Mouse (Mus musculus) retina, postnatal 7 days (tissue): Measurements from ENCODE around the gene Hist1h4n.
"Not testable (repeated sequence)": the region's sequence is repeated elsewhere in the genome, so short reads cannot be mapped to it uniquely, and the experiment has no call there.

ENCODE experiments used
- DNase-seq: peaks from one replicate; pipeline ENCODE4 v3.0.0-alpha.2; 2012; ENCODE audit warnings: low read depth, low spot score

Hist1h4n gene

DNA sequence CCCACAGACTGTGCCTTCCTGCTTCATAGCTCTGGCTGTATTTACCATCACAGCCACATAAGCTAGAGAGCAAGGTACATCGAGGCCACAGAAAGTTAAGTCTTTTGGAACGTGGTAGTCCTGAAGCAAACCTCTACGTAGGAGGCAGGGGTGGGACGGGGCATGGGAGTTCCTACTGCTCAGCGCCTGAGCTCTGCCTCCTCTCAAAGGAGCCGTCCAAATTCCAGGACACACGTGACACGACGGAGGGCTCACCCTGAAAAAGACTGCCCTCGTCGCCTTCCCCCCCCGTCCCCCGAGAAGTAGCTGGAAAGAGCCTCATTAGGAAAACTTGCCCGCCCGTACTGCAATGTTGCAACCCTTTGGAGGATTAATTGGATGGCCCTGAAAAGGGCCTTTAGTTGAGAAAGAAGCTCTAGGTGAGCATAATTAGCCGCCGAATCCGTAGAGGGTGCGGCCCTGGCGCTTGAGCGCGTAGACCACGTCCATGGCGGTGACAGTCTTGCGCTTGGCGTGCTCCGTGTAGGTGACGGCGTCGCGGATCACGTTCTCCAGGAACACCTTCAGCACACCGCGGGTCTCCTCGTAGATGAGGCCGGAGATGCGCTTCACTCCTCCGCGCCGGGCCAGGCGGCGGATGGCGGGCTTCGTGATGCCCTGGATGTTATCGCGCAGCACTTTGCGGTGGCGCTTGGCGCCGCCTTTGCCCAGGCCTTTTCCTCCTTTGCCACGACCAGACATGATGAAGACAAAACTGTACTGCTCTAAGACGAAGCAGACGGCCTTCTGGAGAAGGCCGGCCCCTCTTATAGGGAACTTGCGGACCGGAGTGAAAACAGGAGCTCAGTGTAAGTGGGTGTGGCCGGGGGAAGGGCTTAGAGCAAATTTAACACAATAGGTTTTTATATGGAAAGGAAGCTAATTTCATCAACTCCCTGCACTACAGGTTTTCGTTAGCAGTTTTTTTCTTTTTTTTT is at the start of gene Hist1h4n:
TSS of gene Hist1h4n (minus strand) at position 779 of the 977 bp plus-strand sequence.
- not testable (repeated sequence) for DNase-seq

DNA sequence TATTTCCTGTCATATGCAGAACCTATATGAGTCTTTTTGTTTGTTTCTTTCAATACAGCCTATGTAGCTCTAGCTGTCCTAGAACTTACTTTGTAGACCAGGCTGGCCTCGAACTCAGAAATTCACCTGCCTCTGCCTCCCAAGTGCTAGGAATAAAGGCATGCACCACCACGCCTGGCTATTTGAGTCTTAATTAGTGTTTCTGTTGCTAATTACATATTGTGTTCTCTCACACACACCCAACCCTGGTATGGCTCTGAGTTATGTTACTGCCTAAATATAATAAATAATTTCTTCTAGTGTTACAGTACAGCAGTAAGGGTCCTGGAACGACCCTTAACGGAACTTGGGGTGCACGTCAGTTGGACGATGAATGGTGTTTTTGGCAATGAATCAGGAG is 48.7 kb upstream of the Hist1h4n start:
- no peak for DNase-seq

DNA sequence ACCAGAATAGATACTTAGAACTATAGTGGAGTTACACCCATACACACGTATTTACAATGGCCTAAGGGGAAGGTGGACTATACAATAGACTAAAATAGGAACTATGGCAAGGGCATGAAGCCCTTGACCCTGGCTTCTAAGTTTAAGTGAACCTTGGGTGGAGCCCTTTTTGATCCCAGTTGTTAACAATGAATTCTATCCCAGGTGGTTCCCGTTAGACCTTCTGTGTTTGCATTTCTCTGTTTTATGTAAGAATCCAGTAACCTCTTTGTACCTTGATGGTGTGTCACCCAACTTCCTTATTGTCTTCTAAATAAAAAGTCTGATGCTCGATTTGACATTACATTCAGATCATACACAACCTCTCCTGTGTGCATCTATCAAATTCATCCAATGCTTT is 33.5 kb upstream of the Hist1h4n start:
- DNase-seq: not testable (repeated sequence)

DNA sequence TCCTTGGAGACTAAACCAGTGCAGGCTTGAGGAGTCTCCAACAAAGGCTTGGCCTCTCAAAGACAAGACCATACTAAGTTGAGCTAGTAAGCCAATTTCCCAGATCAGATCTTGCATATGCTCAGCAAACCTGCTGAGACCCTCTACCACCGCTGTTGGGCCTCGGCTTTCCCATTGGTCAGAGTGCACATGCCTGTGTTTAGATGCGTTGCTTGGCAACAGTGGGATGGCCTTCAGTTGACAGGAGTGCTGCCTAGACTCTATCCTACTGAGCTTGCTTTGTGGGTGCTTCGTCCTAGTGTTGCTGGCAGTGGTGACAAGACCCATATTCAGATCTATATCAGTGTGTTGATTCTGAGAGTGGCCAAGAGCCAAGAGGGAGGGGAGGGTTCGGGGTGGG is 29.6 kb upstream of the Hist1h4n start:
- no peak for DNase-seq

DNA sequence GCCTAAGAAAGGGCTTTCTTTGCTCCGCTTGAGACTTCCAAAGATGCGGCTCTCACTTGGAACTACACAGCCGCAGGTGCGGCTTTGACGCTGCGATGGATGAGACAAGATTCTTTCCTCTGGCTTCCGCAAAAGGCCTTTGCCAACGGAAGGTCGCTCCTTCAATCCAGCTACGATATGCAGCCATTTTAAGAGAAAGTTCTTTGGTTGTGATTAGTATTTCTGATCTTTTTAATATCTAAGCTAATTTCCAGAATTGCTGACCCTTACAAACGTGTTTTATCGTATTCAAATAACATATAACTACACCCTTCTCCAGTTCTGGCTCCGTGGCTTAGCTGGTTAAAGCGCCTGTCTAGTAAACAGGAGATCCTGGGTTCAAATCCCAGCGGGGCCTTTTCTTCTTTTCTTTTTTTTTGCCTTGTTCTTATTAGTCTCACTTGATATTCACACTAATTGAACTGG is 23.7 kb upstream of the Hist1h4n start:
- peak; percentile 14 for DNase-seq

DNA sequence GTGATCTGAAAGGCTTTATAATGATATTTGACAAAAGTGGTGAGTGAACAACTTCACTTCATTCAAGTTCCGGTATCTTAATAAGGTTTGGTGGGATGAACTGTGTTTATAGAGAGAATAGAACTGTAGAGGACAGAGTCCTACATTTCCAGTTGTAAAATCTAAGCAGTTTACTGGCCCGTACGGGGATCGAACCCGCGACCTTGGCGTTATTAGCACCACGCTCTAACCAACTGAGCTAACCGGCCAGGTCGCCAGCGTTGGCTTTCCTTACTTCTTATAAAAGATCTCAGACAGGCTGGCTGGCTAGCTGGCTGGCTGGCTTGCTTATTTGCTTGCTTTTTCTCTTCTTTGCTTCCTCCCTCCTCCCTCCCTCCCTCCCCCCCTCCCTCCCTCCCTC is 23.1 kb upstream of the Hist1h4n start:
- DNase-seq: peak; percentile 17

DNA sequence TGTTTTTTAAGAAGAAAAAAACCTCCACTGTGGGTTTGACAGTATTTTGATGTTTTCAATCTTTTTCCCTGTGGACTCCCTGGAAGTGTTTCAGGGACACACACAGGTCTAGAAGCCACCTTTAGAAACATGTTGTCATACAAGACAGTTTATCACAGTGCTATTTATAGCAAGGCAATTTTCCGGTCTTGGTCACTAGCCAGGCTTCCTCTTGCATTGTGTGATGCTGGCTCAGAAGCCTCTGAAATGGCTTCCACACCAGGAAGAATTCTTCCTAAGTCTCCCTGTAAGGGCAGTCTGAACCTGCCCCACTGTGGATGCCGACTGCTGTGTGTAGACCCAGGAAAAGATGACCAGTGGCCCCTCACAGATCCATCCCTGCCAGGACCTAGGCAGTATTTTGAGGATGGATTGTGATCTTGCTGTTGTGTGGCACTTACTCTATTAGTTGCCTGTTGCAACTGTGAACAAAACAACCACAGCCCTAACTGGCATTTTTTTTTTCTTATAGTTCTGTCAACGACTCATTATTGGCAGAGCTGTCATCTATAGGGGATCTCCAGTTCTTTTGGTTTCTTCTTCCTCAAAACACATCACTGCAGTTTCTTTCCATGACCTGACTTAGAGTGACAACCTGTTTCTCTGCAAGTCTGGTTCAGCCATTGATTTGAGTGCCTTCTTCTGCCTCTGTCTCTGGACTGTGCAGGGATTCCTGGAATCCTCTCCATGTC is 20.4 kb upstream of the Hist1h4n start:
- no peak for DNase-seq

DNA sequence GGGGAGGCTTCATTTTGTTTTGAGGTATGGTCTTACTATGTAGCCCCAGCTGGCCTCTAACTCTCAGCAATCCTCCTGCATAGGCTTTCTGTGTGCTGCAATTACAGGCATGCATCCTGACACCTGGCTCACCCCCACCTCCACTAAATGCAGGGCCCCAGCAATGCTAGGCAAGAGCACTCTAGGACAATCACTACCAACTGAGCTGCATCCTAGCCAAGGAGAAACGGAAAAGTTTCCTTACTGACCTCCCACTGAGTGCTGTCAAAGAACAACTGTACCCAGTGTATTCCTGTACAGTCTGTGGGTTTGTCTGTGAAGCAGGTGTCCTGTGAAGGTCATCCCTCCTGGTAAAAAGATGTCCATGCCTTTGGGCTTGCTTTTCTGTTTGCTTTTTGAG is 18.7 kb upstream of the Hist1h4n start:
- DNase-seq: not testable (repeated sequence)

DNA sequence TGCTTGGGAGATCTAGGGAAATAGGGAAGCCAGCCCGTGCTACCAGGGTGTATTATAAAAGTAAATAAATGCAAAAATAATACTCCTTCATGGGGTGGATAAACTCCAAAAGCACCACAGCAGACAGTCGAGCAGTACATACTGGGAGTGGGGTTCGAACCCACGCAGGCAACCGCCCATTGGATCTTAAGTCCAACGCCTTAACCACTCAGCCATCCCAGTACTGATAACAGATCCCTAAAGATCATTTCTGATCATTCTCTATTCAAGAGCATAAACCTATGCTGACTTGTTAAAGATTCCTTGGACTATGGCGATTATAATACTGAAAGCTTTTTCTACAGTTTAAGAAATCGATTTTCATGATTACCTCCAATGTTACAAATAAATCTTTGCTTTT is 15.9 kb upstream of the Hist1h4n start:
- no peak for DNase-seq

DNA sequence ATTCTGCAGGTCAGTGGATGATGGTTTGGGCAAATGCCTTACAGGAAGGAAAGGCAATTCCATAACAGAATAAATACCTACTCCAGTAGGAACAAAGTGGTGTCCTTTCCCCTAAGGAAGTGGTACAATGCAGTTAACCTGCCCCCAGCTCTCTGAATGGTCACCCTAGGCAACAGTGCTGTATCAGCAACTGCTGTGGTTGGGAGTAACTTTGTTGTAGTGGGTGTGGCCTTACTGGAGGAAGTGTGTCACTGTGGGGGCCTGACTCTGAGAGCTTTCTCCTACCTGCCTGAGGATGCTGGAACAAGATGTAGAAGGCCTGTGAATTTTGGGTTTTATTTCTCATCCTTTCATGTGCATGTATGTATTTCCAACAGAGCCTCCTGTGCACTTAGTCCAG is 14.4 kb upstream of the Hist1h4n start:
- DNase-seq: not testable (repeated sequence)

DNA sequence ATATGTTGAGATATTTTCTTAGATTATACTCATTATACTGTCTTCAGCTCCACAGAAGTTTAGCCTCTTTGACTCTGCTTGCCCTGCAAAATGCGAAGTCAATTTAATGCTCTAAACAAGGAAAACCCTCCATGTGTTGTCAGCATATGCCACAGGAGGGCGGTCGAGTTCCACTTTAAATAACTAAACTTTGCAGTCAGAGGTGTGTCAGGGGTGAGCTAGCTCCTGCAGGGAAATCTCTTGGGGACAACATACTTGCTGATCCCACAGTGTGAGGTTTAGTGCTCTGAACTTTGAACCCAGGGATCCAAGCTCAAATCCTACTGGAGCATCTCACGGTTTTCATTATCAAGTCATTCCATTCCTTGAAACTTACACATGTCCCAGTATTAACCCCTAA is 8.5 kb upstream of the Hist1h4n start:
- not testable (repeated sequence) for DNase-seq

DNA sequence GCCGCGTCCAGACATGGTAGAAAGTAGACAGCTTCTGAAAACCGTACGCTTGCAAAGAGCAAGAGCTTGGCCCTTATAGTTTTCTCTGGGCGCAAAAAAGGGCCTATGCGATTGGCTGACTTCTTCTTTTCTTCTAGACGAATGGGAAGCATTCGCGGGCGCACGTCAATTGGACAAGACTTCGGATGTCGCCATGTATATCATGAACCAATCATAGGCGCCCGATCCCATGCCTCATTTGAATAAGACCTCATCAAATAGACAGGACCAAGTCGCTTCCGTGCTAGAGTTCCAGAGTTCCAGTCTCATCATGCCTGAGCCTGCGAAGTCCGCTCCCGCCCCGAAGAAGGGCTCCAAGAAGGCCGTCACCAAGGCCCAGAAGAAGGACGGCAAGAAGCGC is 1.5 kb upstream of the Hist1h4n start, which contains the start of the genes Hist1h2ap and Hist1h2br:
TSS of gene Hist1h2ap (minus strand) at position 47 of the 400 bp plus-strand sequence.
TSS of gene Hist1h2br (plus strand) at position 283 of the 400 bp plus-strand sequence.
- DNase-seq: not testable (repeated sequence)

DNA sequence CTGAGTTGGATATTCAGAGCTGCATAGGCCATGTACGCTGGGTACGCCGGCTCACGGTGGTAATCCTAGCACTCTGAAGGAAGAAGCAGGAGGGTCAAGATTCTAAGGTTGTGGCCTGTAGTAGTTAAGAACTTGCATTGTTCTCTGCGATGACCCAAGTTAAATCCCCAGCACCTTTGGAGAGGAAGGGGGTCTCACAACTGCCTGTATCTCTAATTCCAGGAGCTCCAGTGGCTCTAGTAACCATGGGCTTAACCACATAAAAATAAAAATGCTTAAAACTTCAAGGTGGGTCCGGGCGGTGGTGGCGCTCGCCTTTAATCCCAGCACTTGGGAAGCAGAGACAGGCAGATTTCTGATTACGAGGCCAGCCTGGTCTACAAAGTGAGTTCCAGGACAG is 1.7 kb downstream of the Hist1h4n start:
- DNase-seq: no peak

DNA sequence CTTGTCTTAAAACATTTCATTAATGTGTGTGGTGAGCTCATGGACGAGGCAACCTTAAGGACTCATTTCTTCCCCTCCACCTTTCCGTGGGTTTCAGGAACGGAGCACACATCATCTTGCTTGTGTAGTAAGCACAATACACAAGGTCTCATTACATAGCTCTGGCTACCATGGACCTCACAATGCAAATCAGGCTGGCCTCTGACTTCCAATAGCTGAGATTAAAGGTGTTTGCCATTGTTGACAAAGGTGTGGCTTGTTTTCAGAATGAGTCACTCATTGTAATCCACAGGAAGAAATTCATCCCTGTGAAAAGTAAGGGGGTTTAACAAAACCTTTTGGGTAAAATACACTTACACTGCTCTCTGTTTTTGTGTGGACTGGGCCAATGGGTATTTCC is 3.5 kb downstream of the Hist1h4n start:
- no peak for DNase-seq

DNA sequence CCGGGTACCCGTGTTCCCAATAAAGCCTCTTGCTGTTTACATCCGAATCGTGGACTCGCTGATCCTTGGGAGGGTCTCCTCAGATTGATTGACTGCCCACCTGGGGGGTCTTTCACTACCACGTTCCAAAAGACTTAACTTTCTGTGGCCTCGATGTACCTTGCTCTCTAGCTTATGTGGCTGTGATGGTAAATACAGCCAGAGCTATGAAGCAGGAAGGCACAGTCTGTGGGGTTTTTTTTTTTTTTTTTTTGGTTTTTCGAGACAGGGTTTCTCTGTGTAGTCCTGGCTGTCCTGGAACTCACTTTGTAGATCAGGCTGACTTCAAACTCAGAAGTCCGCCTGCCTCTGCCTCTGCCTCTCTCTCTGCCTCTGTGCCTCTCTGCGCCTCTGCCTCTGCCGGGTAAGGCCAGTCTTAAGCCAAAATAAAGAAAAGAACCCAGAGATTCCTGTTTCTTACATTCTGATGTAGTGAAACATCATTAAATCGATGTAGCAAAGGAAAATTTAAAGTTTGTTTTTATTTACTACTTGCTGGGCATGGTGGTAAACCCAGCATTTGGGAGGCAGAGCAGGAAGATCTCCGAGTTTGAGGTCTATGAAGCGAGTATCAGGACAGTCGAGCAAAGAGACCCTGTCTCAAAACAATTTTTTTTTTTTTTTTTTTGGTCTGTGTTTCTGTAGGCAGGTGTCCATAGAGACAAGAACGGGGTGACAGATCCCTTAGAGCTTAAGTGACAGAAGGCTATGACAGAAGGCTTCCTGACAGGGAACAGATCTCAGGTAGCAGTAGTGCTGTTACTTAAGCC is 11.7 kb downstream of the Hist1h4n start:
- not testable (repeated sequence) for DNase-seq

DNA sequence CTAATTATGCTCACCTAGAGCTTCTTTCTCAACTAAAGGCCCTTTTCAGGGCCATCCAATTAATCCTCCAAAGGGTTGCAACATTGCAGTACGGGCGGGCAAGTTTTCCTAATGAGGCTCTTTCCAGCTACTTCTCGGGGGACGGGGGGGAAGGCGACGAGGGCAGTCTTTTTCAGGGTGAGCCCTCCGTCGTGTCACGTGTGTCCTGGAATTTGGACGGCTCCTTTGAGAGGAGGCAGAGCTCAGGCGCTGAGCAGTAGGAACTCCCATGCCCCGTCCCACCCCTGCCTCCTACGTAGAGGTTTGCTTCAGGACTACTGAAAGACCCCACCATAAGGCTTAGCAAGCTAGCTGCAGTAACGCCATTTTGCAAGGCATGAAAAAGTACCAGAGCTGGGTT is 19.9 kb downstream of the Hist1h4n start:
- DNase-seq: not testable (repeated sequence)

DNA sequence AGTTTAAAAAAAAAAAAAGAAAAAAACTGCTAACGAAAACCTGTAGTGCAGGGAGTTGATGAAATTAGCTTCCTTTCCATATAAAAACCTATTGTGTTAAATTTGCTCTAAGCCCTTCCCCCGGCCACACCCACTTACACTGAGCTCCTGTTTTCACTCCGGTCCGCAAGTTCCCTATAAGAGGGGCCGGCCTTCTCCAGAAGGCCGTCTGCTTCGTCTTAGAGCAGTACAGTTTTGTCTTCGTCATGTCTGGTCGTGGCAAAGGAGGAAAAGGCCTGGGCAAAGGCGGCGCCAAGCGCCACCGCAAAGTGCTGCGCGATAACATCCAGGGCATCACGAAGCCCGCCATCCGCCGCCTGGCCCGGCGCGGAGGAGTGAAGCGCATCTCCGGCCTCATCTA is 20.5 kb downstream of the Hist1h4n start, which contains the start of gene Hist1h4m:
TSS of gene Hist1h4m (plus strand) at position 208 of the 400 bp plus-strand sequence.
- DNase-seq: not testable (repeated sequence)

DNA sequence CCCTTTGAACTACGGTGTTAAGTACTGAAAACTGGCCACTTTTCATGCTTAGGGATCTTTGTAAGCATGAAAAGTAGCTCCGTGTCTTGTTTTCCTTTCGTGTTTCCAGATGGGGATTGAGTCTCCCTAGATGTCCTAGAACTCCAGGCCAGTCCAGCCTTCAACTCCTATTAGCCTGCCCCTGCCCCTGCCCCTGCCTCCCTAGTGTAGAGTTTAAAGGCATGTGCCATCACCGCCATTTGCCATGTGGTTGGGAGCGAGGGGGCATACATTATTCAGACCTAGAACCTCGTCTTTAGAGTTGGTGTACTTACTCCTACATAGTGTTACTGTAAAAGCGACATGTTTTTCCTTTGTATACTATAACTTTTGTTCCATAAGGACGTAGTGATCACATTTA is 20.9 kb downstream of the Hist1h4n start:
- DNase-seq: not testable (repeated sequence)

DNA sequence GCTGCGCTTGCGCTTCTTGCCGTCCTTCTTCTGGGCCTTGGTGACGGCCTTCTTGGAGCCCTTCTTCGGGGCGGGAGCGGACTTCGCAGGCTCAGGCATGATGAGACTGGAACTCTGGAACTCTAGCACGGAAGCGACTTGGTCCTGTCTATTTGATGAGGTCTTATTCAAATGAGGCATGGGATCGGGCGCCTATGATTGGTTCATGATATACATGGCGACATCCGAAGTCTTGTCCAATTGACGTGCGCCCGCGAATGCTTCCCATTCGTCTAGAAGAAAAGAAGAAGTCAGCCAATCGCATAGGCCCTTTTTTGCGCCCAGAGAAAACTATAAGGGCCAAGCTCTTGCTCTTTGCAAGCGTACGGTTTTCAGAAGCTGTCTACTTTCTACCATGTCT is 21.9 kb downstream of the Hist1h4n start, which contains the start of the genes Hist1h2bq and Hist1h2ao:
TSS of gene Hist1h2bq (minus strand) at position 125 of the 400 bp plus-strand sequence.
TSS of gene Hist1h2ao (plus strand) at position 393 of the 400 bp plus-strand sequence.
- DNase-seq: not testable (repeated sequence)

DNA sequence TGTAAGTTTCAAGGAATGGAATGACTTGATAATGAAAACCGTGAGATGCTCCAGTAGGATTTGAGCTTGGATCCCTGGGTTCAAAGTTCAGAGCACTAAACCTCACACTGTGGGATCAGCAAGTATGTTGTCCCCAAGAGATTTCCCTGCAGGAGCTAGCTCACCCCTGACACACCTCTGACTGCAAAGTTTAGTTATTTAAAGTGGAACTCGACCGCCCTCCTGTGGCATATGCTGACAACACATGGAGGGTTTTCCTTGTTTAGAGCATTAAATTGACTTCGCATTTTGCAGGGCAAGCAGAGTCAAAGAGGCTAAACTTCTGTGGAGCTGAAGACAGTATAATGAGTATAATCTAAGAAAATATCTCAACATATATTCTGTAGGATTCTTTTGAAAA is 28.9 kb downstream of the Hist1h4n start:
- DNase-seq: not testable (repeated sequence)

DNA sequence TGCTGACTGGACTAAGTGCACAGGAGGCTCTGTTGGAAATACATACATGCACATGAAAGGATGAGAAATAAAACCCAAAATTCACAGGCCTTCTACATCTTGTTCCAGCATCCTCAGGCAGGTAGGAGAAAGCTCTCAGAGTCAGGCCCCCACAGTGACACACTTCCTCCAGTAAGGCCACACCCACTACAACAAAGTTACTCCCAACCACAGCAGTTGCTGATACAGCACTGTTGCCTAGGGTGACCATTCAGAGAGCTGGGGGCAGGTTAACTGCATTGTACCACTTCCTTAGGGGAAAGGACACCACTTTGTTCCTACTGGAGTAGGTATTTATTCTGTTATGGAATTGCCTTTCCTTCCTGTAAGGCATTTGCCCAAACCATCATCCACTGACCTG is 34.8 kb downstream of the Hist1h4n start:
- not testable (repeated sequence) for DNase-seq
